Mouse (Mus musculus): Measurements from ENCODE around the gene Itsn1. TPM values are rescaled to one million over a fixed set of nuclear protein-coding genes. Genes with fewer than 3 reads are reported as not detected.

Gene Itsn1
- polyA plus RNA-seq, 1 experiment from 2014 or later = 55.2 TPM

DNA sequence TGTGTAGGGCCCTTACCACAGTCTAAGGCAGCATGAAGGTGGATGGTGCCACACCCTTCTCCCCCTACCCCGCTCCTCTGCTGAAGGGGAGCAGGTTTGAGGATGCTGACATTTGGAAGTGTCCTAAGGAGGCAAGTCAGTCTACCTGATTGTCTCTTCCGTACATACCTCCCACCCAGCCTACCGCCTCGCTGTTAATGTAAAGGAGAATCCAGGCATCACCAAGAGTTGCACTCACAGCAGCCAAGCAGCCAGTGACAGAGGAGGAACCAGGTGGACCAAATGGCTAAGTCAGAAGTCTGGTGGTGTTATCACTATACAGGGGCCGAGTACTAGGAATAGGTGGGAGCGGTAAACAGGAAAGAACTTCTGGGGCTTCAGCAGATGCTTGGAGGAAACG is 51.1 kb downstream of the Itsn1 start:
- H3K4me1 ChIP-seq (replicated peaks) = peaks cover 24% of the 10 kb centered on the region
- H3K9ac ChIP-seq = no peak overlapping the region
- H3K4me3 ChIP-seq = no peak overlapping the region
- H3K27ac ChIP-seq = no peak overlapping the region
- no peaks in the 10 kb centered on the region for H3K9me3 ChIP-seq
- ATAC-seq (ENCODE audit: low FRiP score) = no peak
- peaks cover 11% of the 10 kb centered on the region; the same call in 1 of the 2 replicates for H3K36me3 ChIP-seq
- H3K4me2 ChIP-seq = no peak overlapping the region
- 96% methylated on average over 7 of the region's 7 CpGs for WGBS
- H3K27me3 ChIP-seq = no peaks in the 10 kb centered on the region

DNA sequence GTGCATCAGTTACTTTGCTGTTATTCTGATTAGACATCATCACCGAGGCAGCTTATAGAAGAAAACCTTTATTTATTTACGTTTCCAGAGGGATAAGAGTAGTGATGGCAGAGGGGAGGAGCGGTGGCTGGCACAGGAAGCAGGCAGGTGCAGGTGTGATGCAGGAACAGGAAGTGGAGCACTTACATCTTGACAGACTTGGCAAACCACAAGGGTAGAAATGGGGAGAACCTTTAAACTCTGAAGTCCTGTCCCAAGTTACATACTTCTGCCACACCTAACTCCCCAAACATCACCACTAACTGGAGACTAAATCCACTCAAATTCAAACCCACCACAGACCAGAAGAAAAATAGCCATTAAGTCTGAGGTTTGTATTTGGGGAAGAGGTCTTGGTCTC is 51.7 kb downstream of the Itsn1 start:
- H3K27ac ChIP-seq = no peak overlapping the region
- H3K9me3 ChIP-seq = no peaks in the 10 kb centered on the region
- H3K4me1 ChIP-seq (replicated peaks) = peaks cover 20% of the 10 kb centered on the region
- no peak for ATAC-seq (ENCODE audit: low FRiP score)
- no peak overlapping the region for H3K4me3 ChIP-seq
- 95% methylated on average over 3 of the region's 3 CpGs for WGBS
- H3K9ac ChIP-seq = no peak overlapping the region
- no peak overlapping the region for H3K4me2 ChIP-seq
- H3K27me3 ChIP-seq = no peaks in the 10 kb centered on the region
- peaks cover 14% of the 10 kb centered on the region; the same call in 1 of the 2 replicates for H3K36me3 ChIP-seq

DNA sequence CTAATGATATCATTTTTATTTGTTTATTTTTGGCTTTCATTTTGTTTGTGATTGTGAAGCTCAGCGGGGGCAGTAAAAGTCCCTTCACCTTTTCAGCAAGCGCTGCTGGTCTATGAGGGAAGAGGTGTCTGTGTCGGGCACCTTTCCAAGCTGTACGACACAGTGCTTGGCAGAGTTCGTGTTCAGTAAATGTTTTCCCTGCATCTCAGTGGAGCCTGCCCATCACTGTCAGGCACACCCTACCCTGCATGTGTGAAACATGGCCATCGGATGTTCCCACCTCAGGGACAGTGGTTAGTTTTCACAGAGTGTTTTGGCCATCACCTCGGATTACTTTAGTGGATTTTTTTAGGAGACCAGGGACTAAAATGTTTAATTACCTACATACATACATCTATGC is 54.1 kb downstream of the Itsn1 start:
- WGBS = 87% methylated on average over 7 of the region's 7 CpGs
- H3K9ac ChIP-seq = no peak overlapping the region
- no peaks in the 10 kb centered on the region for H3K9me3 ChIP-seq
- H3K36me3 ChIP-seq = peaks cover 32% of the 10 kb centered on the region
- no peaks in the 10 kb centered on the region for H3K27me3 ChIP-seq
- H3K27ac ChIP-seq = no peak overlapping the region
- peaks cover 28% of the 10 kb centered on the region for H3K4me1 ChIP-seq (replicated peaks)
- no peak for ATAC-seq (ENCODE audit: low FRiP score)
- no peak overlapping the region for H3K4me2 ChIP-seq
- no peak overlapping the region for H3K4me3 ChIP-seq

DNA sequence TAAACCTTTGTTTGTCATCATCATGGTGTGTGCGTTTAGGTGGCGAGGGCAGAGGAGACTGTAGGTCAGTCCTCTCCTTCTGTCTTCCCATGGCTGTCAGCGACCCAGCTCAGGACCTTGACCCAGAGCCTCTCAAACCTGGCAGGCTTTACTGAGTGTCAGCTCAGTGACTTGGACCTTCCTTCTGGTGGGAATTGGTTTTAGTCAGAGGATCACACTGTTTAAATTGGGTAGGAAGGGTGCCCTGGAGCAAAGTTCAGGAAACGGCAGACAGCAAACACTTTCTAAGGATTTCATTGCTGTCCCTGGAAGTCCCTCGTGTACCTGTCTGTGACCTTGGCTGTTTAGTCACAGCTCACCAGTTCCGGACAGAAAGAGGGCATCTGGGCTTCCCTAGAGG is 55.2 kb downstream of the Itsn1 start:
- no peak overlapping the region; the same call in 1 of the 2 replicates for H3K27ac ChIP-seq
- H3K9me3 ChIP-seq = no peaks in the 10 kb centered on the region
- no peak for ATAC-seq (ENCODE audit: low FRiP score)
- H3K9ac ChIP-seq = no peak overlapping the region
- no peaks in the 10 kb centered on the region for H3K27me3 ChIP-seq
- WGBS = 80% methylated on average over 6 of the region's 6 CpGs
- H3K36me3 ChIP-seq = peaks cover 38% of the 10 kb centered on the region
- no peak overlapping the region for H3K4me2 ChIP-seq
- H3K4me1 ChIP-seq (replicated peaks) = peaks cover 28% of the 10 kb centered on the region
- H3K4me3 ChIP-seq = no peak overlapping the region

DNA sequence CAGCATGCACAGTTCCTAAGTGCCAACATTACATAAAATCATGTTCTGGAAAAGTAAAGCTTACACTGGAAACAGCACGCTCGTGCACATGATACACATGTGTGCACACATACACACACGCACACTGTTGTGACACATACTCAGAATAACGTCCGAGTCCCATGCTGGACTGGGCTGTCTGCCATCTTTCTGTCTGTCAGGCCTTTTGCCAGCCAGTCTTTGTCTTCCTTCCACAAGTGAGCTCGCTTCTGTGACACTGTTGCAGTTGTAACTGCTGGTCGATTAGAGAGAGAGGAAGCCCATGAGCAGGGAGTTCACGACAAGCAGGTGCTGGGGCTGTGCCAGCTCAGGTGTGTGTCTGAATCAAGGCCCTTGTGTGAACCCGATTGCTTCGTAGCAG is 57.3 kb downstream of the Itsn1 start:
- H3K27me3 ChIP-seq = no peaks in the 10 kb centered on the region
- no peak overlapping the region for H3K4me3 ChIP-seq
- ATAC-seq (ENCODE audit: low FRiP score) = no peak; the same call in 1 of the 2 replicates
- no peaks in the 10 kb centered on the region for H3K9me3 ChIP-seq
- H3K4me2 ChIP-seq = no peak overlapping the region
- 0 out of 2 replicates have a peak overlapping the region, but pooled peaks have one; percentile 29 for H3K9ac ChIP-seq
- 77% methylated on average over 10 of the region's 10 CpGs for WGBS
- peak overlapping the region; percentile 72 for H3K27ac ChIP-seq
- H3K36me3 ChIP-seq = peaks cover 38% of the 10 kb centered on the region
- peaks cover 26% of the 10 kb centered on the region for H3K4me1 ChIP-seq (replicated peaks)

DNA sequence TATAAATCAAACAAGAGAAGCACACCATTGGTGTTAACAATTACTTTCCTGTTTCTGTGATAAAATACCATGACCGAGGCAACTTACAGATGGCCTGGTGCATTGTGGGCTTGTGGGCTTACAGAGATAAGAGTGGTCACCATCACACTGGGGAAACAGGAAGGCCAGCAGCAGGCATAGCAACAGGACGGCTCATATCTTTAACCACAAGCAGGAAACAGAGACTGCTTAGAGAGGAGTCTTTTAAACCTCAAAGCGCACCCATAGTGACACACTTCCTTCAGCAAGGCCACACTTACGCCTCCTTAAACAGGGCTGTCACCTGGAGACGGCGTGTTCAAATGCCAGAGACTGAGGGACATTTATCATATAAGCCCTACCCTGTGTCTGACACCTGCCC is 60.6 kb downstream of the Itsn1 start:
- H3K4me2 ChIP-seq = no peak overlapping the region
- H3K27ac ChIP-seq = peak overlapping the region; percentile 36; the same call in 1 of the 2 replicates
- no peak overlapping the region for H3K4me3 ChIP-seq
- no peak for ATAC-seq (ENCODE audit: low FRiP score)
- no peaks in the 10 kb centered on the region for H3K27me3 ChIP-seq
- peaks cover 24% of the 10 kb centered on the region for H3K4me1 ChIP-seq (replicated peaks)
- 82% methylated on average over 6 of the region's 6 CpGs for WGBS
- peaks cover 44% of the 10 kb centered on the region for H3K36me3 ChIP-seq
- H3K9me3 ChIP-seq = no peaks in the 10 kb centered on the region
- no peak overlapping the region for H3K9ac ChIP-seq

DNA sequence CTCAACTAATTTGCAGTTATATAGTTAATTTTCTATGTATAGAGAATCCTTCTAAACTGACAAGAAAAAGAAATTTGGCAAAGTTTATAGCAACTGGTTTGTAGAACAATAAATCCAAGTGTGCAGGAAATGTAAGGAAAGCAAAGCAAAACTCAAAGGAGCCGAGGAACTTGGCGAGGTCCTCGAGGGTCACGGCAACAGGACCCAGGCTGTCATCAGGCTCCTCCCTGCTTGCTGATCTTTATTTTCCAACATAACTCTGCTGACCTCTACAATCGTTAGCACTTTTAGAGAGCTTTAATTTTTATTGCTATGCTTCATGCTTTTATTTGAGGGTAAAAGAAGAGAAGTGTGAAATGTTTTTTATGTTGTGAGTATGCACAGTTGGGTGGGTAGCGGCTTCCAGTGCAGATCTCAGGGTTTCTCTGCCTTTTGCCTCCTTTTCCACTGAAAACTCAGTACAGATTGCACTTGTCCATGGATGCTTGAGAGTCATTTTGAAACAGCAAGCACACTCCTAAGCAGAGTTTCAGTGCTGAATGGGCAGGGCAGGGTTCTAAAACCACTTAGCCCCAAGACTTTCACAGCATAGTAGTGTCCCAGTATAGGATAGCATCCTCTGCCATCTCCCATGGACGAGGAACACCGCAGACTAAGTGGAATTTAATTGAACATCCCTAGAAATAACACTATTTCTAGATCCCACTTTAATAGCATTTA is 63.6 kb downstream of the Itsn1 start:
- no peak overlapping the region for H3K4me2 ChIP-seq
- ATAC-seq (ENCODE audit: low FRiP score) = no peak
- peaks cover 46% of the 10 kb centered on the region for H3K36me3 ChIP-seq
- H3K4me3 ChIP-seq = no peak overlapping the region
- 76% methylated on average over 8 of the region's 8 CpGs for WGBS
- H3K4me1 ChIP-seq (replicated peaks) = peaks cover 8% of the 10 kb centered on the region; the same call in 1 of the 2 replicates
- H3K9me3 ChIP-seq = no peaks in the 10 kb centered on the region
- 0 out of 2 replicates have a peak overlapping the region, but pooled peaks have one; percentile 2 for H3K27ac ChIP-seq
- no peaks in the 10 kb centered on the region for H3K27me3 ChIP-seq
- no peak overlapping the region for H3K9ac ChIP-seq

DNA sequence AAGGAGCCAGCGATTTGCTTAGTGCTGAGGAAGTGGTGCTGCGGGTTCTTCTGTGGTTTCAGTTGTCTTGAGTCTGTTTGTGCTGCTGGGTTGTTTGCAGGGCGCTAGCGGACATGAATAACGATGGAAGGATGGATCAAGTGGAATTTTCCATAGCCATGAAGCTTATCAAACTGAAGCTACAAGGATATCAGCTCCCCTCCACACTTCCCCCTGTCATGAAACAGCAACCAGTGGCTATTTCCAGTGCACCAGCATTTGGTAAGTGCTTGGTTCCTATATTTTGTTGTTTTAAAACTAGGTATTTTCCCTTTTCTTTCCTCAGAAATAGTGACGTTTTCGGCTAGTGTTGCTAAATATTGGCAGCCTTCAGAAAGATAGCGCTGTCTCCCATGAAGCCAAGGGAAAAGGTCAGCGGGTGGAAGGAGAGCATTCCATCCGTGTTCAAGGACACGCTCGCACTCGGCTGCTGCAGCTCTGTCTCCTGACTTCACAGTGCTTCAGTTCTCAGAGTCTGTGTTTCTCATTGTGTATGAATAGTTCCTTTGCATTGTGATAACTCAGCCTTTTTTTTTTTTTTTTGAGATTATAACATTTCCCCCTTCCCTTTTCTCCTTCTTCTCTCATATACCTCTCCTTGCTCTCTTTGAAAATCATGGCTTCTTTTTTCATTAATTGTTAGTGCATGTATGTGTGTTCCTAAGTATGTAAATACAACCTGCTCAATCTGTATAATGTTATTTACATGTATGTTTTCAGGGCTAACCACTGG is 64.6 kb downstream of the Itsn1 start:
- H3K9ac ChIP-seq = no peak overlapping the region
- peaks cover 38% of the 10 kb centered on the region for H3K36me3 ChIP-seq
- peaks cover 5% of the 10 kb centered on the region; the same call in 1 of the 2 replicates for H3K4me1 ChIP-seq (replicated peaks)
- ATAC-seq (ENCODE audit: low FRiP score) = no peak
- H3K4me2 ChIP-seq = no peak overlapping the region
- 95% methylated on average over 13 of the region's 13 CpGs for WGBS
- no peaks in the 10 kb centered on the region for H3K27me3 ChIP-seq
- H3K27ac ChIP-seq = no peak overlapping the region
- no peak overlapping the region for H3K4me3 ChIP-seq
- H3K9me3 ChIP-seq = no peaks in the 10 kb centered on the region

DNA sequence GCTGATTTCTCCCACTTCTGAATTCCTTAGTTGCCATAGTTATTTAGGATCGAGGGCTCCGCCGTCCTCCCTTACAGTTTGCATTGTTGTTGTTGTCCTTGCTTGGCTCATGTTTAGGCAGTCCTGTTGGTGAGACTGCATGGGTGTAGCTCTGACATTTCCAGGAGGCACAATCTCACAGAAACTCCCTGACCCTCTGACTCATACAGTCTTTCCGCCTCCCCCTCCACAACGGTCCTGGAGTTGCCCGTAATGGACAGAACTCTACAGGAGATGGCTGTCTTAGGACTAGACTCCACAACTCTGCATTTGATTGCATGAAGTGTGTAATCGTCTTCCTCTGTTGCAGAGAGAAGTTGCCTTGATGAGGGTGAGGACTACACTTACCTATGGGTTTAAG is 65.2 kb downstream of the Itsn1 start:
- H3K9ac ChIP-seq = no peak overlapping the region
- no peaks in the 10 kb centered on the region for H3K9me3 ChIP-seq
- H3K27me3 ChIP-seq = no peaks in the 10 kb centered on the region
- WGBS = 97% methylated on average over 7 of the region's 7 CpGs
- H3K4me3 ChIP-seq = no peak overlapping the region
- no peak overlapping the region for H3K27ac ChIP-seq
- H3K4me2 ChIP-seq = no peak overlapping the region
- no peak for ATAC-seq (ENCODE audit: low FRiP score)
- peaks cover 5% of the 10 kb centered on the region; the same call in 1 of the 2 replicates for H3K4me1 ChIP-seq (replicated peaks)
- peaks cover 36% of the 10 kb centered on the region for H3K36me3 ChIP-seq

DNA sequence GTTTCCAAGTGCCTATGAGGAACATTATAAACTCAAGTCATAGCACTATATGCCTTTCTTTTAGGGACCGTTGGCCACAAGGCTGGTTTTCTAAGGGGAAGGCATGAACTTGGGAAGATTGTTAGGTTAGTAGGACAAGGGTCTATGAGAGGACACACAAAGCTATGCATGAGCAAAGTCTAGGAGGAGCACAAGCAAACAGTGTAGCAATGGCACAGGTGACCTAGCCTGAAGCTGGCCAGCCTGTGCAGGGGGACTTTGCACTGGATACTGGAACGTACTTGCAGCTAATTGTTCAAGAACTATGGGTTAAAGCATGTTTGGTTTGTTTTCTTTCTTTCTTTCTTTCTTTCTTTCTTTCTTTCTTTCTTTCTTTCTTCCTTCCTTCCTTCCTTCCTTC is 66.0 kb downstream of the Itsn1 start:
- ATAC-seq (ENCODE audit: low FRiP score) = no peak
- 95% methylated on average over 2 of the region's 2 CpGs for WGBS

DNA sequence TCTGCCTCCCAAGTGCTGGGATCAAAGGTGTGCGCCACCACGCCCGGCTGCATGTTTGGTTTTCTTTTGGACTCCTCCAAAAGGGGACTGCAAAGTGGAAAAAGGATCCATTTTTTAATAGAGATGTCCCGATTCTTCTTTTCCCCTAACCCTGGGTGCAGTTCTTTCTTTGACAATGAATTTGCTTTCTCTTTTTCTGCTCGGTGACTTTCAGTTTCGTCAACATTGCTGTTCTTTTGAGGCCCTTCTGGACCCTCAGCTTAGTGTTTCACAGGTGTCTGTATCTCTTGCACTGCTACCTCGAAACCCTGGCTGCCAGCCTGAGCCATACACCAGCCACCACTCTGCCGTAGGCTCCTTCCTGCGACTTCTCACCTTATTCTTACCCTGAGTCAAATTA is 66.5 kb downstream of the Itsn1 start:
- no peak for ATAC-seq (ENCODE audit: low FRiP score)
- Histone ChIP-seq H3K4me2 (no peak overlapping the region), H3K36me3 (peaks cover 36% of the 10 kb centered on the region), H3K9ac (no peak overlapping the region), H3K9me3 (no peaks in the 10 kb centered on the region), H3K4me3 (no peak overlapping the region), H3K4me1 (replicated peaks) (no peaks in the 10 kb centered on the region), H3K27me3 (no peaks in the 10 kb centered on the region), H3K27ac (no peak overlapping the region)
- WGBS = 98% methylated on average over 9 of the region's 9 CpGs

More for the DNA sequence above, 66.0 kb downstream of the Itsn1 start:
- Histone ChIP-seq H3K4me2 (no peak overlapping the region), H3K4me3 (no peak overlapping the region), H3K36me3 (peaks cover 36% of the 10 kb centered on the region), H3K27ac (no peak overlapping the region), H3K4me1 (replicated peaks) (peaks cover 3% of the 10 kb centered on the region; the same call in 1 of the 2 replicates), H3K9me3 (no peaks in the 10 kb centered on the region), H3K27me3 (no peaks in the 10 kb centered on the region), H3K9ac (no peak overlapping the region)

DNA sequence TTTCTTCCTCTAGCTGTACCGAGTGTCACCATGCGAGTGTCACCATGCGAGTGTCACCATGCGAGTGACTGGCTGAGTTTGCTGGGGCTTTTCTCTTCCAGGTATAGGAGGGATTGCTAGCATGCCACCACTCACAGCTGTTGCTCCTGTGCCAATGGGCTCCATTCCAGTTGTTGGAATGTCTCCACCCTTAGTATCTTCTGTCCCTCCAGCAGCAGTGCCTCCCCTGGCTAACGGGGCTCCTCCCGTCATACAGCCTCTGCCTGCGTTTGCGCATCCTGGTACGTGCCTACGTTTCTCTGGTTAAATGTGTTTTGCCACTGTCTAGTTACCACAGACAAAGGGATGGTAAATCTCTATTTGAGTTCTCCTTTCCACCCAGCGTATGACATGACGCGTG is 72.3 kb downstream of the Itsn1 start:
- H3K27ac ChIP-seq = no peak overlapping the region

More for the DNA sequence above, 72.3 kb downstream of the Itsn1 start:
- no peak for ATAC-seq (ENCODE audit: low FRiP score)
- Histone ChIP-seq H3K36me3 (peaks cover 49% of the 10 kb centered on the region), H3K4me2 (no peak overlapping the region), H3K4me1 (replicated peaks) (no peaks in the 10 kb centered on the region), H3K9me3 (no peaks in the 10 kb centered on the region), H3K27me3 (no peaks in the 10 kb centered on the region), H3K4me3 (no peak overlapping the region), H3K9ac (no peak overlapping the region)
- 96% methylated on average over 13 of the region's 13 CpGs for WGBS

All from hindbrain, embryonic 13.5 days (tissue).